ENCODE assay signal across 7 mouse cellular contexts in the genomic region with DNA sequence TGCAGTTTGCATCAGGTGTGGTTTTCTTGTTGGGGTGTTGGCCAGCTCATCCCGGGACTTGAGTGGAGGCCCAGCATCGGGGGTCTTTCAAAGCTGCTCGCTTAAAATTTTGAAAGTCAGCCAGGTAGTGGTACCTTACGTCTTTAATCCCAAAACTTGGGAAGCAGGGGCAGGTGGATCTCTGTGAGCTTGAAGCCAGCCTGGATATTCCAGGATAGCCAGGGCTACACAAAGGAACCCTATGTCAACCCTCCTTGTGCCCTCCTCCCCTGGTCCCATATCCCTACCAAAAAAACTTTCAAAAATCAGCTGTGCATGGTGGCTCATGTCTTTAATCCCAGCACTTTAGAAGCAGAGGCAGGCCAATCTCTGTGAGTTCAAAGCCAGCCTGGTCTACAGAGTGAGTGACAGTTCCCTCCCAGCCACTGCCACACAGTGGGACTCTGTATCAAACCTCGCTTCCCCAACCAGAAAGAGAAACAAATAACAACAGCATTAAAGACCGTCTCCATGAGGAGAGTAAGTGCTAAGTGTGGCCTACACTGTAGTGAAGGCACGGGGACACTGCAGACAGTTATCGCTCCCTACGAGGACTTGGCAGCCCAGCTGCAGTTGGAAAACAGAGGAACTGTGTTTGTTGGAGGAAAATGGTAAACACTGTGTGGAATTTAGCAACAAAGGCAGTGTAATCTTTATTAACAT. TPM values are rescaled to one million over a fixed set of nuclear protein-coding genes. Genes with fewer than 3 reads are reported as not detected.
A peak's percentile ranks its signal among the peaks of the same experiment; 100 is the strongest.
DNase-seq lines count a peak whose midpoint lies in the region; ATAC-seq and TF ChIP-seq lines count a peak whose summit lies in the region.

No protein-coding gene starts in this region.

- DNase-seq in hindbrain, embryonic 10.5 days (ENCODE audit: low spot score), result no peak
- no peak for DNase-seq in hindbrain, embryonic 11.5 days (ENCODE audit: low spot score)
- no peak for DNase-seq in embryonic facial prominence, embryonic 10.5 days (ENCODE audit: low spot score)
- no peak for DNase-seq in forebrain, postnatal 0 days
- no peak for DNase-seq in liver, embryonic 11.5 days (ENCODE audit: low spot score)
- DNase-seq in Muller cell, postnatal 12 days (ENCODE audit: inconsistent ontology term), result no peak
- DNase-seq in cerebellum, adult 8-10 months, result no peak

- H3K4me3 ChIP-seq in hindbrain, embryonic 10.5 days, result no peak overlapping the region
- no peak overlapping the region for H3K4me3 ChIP-seq in hindbrain, embryonic 11.5 days (ENCODE audit: low read depth, low read length)
- no peak overlapping the region for H3K4me3 ChIP-seq in embryonic facial prominence, embryonic 10.5 days
- H3K4me3 ChIP-seq in forebrain, postnatal 0 days (ENCODE audit: low read depth, low read length), result no peak overlapping the region
- no peak overlapping the region for H3K4me3 ChIP-seq in liver, embryonic 11.5 days (ENCODE audit: low read depth, low read length)

- no peaks in the 10 kb centered on the region for H3K9me3 ChIP-seq in hindbrain, embryonic 10.5 days
- no peaks in the 10 kb centered on the region for H3K9me3 ChIP-seq in hindbrain, embryonic 11.5 days (ENCODE audit: control insufficient read depth, low read length)
- no peaks in the 10 kb centered on the region for H3K9me3 ChIP-seq in embryonic facial prominence, embryonic 10.5 days
- H3K9me3 ChIP-seq in forebrain, postnatal 0 days (ENCODE audit: low read length), result no peaks in the 10 kb centered on the region
- H3K9me3 ChIP-seq in liver, embryonic 11.5 days (ENCODE audit: control insufficient read depth, low read length), result no peaks in the 10 kb centered on the region

- peaks cover 49% of the 10 kb centered on the region for H3K36me3 ChIP-seq in hindbrain, embryonic 10.5 days
- H3K36me3 ChIP-seq in hindbrain, embryonic 11.5 days (ENCODE audit: control insufficient read depth, insufficient read depth, low read length), result no peaks in the 10 kb centered on the region
- H3K36me3 ChIP-seq in embryonic facial prominence, embryonic 10.5 days (replicated peaks), result peaks cover 54% of the 10 kb centered on the region
- no peaks in the 10 kb centered on the region; the same call in 1 of the 2 replicates for H3K36me3 ChIP-seq in forebrain, postnatal 0 days (ENCODE audit: insufficient read depth)
- H3K36me3 ChIP-seq in liver, embryonic 11.5 days (ENCODE audit: control insufficient read depth, insufficient read depth, low read length), result peaks cover 10% of the 10 kb centered on the region

- H3K9ac ChIP-seq in hindbrain, embryonic 11.5 days (ENCODE audit: low read depth, low read length), result no peak overlapping the region
- no peak overlapping the region for H3K9ac ChIP-seq in forebrain, postnatal 0 days
- H3K9ac ChIP-seq in liver, embryonic 11.5 days (ENCODE audit: low read depth, low read length), result no peak overlapping the region

- 0 out of 2 replicates have a peak overlapping the region, but pooled peaks have one; percentile 12 for H3K27ac ChIP-seq in hindbrain, embryonic 10.5 days
- no peak overlapping the region for H3K27ac ChIP-seq in hindbrain, embryonic 11.5 days (ENCODE audit: low read depth, low read length)
- H3K27ac ChIP-seq in embryonic facial prominence, embryonic 10.5 days (replicated peaks), result peak overlapping the region; percentile 71
- H3K27ac ChIP-seq in forebrain, postnatal 0 days (ENCODE audit: low read depth, low read length), result peak overlapping the region; percentile 16
- H3K27ac ChIP-seq in liver, embryonic 11.5 days (ENCODE audit: low read depth, low read length), result peak overlapping the region; percentile 53; the same call in 1 of the 2 replicates

- H3K27me3 ChIP-seq in hindbrain, embryonic 10.5 days (ENCODE audit: insufficient read depth, poor library complexity, severe bottlenecking), result no peaks in the 10 kb centered on the region
- no peaks in the 10 kb centered on the region for H3K27me3 ChIP-seq in hindbrain, embryonic 11.5 days (ENCODE audit: control insufficient read depth, insufficient read depth, low read length)
- H3K27me3 ChIP-seq in embryonic facial prominence, embryonic 10.5 days (replicated peaks; ENCODE audit: low read depth, poor library complexity, severe bottlenecking), result no peaks in the 10 kb centered on the region
- no peaks in the 10 kb centered on the region for H3K27me3 ChIP-seq in forebrain, postnatal 0 days (ENCODE audit: insufficient read depth, low read length)
- H3K27me3 ChIP-seq in liver, embryonic 11.5 days (replicated peaks; ENCODE audit: control insufficient read depth, insufficient read depth, low read length), result no peaks in the 10 kb centered on the region

- no peak overlapping the region for H3K4me2 ChIP-seq in hindbrain, embryonic 11.5 days (replicated peaks; ENCODE audit: low read depth, low read length)
- H3K4me2 ChIP-seq in forebrain, postnatal 0 days (ENCODE audit: low read depth), result no peak overlapping the region
- no peak overlapping the region for H3K4me2 ChIP-seq in liver, embryonic 11.5 days

- ATAC-seq in hindbrain, embryonic 11.5 days (ENCODE audit: low FRiP score), result no peak
- ATAC-seq in forebrain, postnatal 0 days, result peak; percentile 79
- ATAC-seq in liver, embryonic 11.5 days (replicated peaks; ENCODE audit: low FRiP score), result no peak

- H3K4me1 ChIP-seq in hindbrain, embryonic 10.5 days (replicated peaks), result no peaks in the 10 kb centered on the region
- H3K4me1 ChIP-seq in hindbrain, embryonic 11.5 days (replicated peaks; ENCODE audit: control insufficient read depth, insufficient read depth, low read length), result no peaks in the 10 kb centered on the region
- H3K4me1 ChIP-seq in embryonic facial prominence, embryonic 10.5 days, result peaks cover 10% of the 10 kb centered on the region
- no peaks in the 10 kb centered on the region for H3K4me1 ChIP-seq in forebrain, postnatal 0 days (ENCODE audit: insufficient read depth)
- H3K4me1 ChIP-seq in liver, embryonic 11.5 days (replicated peaks; ENCODE audit: control insufficient read depth, insufficient read depth, low read length), result 0 out of 2 replicates have a peak, but pooled peaks cover 2% of the 10 kb centered on the region

- no peak for TF ChIP-seq CTCF in forebrain, postnatal 0 days (IDR thresholded peaks at IDR 0.05; ENCODE audit: low read depth)

- 92% methylated on average over 9 of the region's 9 CpGs for WGBS in hindbrain, embryonic 10.5 days
- 87% methylated on average over 9 of the region's 9 CpGs for WGBS in hindbrain, embryonic 11.5 days
- WGBS in embryonic facial prominence, embryonic 10.5 days, result 84% methylated on average over 9 of the region's 9 CpGs
- 68% methylated on average over 9 of the region's 9 CpGs for WGBS in forebrain, postnatal 0 days
- 85% methylated on average over 9 of the region's 9 CpGs for WGBS in liver, embryonic 11.5 days

RNA-seq across cellular contexts. Expression of a gene that starts 21.5 kb away (rescaled TPM):
- 12.9 and 13.5 TPM in 2 replicates for polyA plus RNA-seq in hindbrain, embryonic 10.5 days (2016; fragmentation: Nextera tagmentation; extraction: Ambion mirVana)
- 6.2 and 7.2 TPM in 2 replicates for polyA plus RNA-seq in hindbrain, embryonic 11.5 days (2014; fragmentation: Nextera tagmentation; extraction: Ambion mirVana)
- polyA plus RNA-seq in embryonic facial prominence, embryonic 10.5 days (2016; fragmentation: Nextera tagmentation; extraction: Ambion mirVana), result 16.3 and 16.8 TPM in 2 replicates
- 5.3 and 7.5 TPM in 2 replicates for total RNA-seq in forebrain, postnatal 0 days (2014; rRNA removed)
- 2.3 and 3.8 TPM in 2 replicates for polyA plus RNA-seq in forebrain, postnatal 0 days (2015; fragmentation: Nextera tagmentation; extraction: Ambion mirVana)
- 8.8 and 9.6 TPM in 2 replicates for polyA plus RNA-seq in liver, embryonic 11.5 days (2014; fragmentation: Nextera tagmentation; extraction: Ambion mirVana)
